Mouse (Mus musculus) liver, embryonic 14.5 days (tissue): Measurements from ENCODE around the gene Papola. TPM values are rescaled to one million over a fixed set of nuclear protein-coding genes. Genes with fewer than 3 reads are reported as not detected.
A peak's percentile ranks its signal among the peaks of the same experiment; 100 is the strongest.

ENCODE experiments used
- ATAC-seq: fragments of 200-750 bp; cut with Nextera tagmentation; 2 replicates; pipeline ENCODE4 v1.8.0; 2017; ENCODE audit warnings: moderate number of reproducible peaks, mild to moderate bottlenecking, moderate library complexity; ENCODE audit not compliant: insufficient read depth
- DNase-seq, 3 experiments: peaks; one replicate each; pipeline ENCODE4 v3.0.0-alpha.2; 2012 to 2013; ENCODE audit warnings: low read depth in 3 of 3, low spot score in 3 of 3
- H3K27ac ChIP-seq: fragments of 300-500 bp; sonication (generic); 2 replicates; pipeline ENCODE4 v1.5.1; 2014; ENCODE audit warnings: moderate library complexity, mild to moderate bottlenecking, control low read depth, inconsistent platforms
- H3K27me3 ChIP-seq: fragments of 300-500 bp; sonication (generic); 2 replicates; pipeline ENCODE4 v1.6.1; 2014; ENCODE audit warnings: mild to moderate bottlenecking, low read length, moderate library complexity; ENCODE audit not compliant: control insufficient read depth, insufficient read depth
- H3K36me3 ChIP-seq: fragments of 300-500 bp; sonication (generic); replicated peaks from 2 replicates; pipeline ENCODE4 v1.6.1; 2014; ENCODE audit warnings: low read depth; ENCODE audit not compliant: control insufficient read depth, insufficient read depth
- H3K4me1 ChIP-seq, 2 experiments: fragments of 200-500 bp in 1 of 2; fragments of 300-500 bp in 1 of 2; sonication (generic) in 1 of 2; replicated peaks; 2 replicates each; pipeline ENCODE4 v1.6.1; 2012 to 2014; ENCODE audit warnings: antibody characterized with exemption in 1 of 2, inconsistent platforms in 1 of 2, low read length in 1 of 2; ENCODE audit not compliant: control insufficient read depth in 2 of 2, insufficient read depth in 2 of 2
- H3K4me2 ChIP-seq: fragments of 300-500 bp; sonication (generic); 2 replicates; pipeline ENCODE4 v1.6.1; 2014; ENCODE audit warnings: low read depth, mild to moderate bottlenecking, control low read depth, moderate library complexity
- H3K4me3 ChIP-seq, 2 experiments: fragments of 200-500 bp in 1 of 2; fragments of 300-500 bp in 1 of 2; sonication (generic) in 1 of 2; 2 replicates each; pipeline ENCODE4 v1.5.1; 2012 to 2014; ENCODE audit warnings: low read depth in 2 of 2, low read length in 2 of 2, mild to moderate bottlenecking in 2 of 2, control low read depth in 1 of 2, inconsistent platforms in 1 of 2, moderate library complexity in 1 of 2; ENCODE audit not compliant: insufficient read depth in 1 of 2
- H3K9ac ChIP-seq: fragments of 300-500 bp; sonication (generic); replicated peaks from 2 replicates; pipeline ENCODE4 v1.6.1; 2014; ENCODE audit warnings: mild to moderate bottlenecking, control low read depth, moderate library complexity
- H3K9me3 ChIP-seq: fragments of 300-500 bp; sonication (generic); 2 replicates; pipeline ENCODE4 v1.6.1; 2016; ENCODE audit warnings: low read length, mixed read lengths; ENCODE audit not compliant: control insufficient read depth
- CTCF ChIP-seq: IDR thresholded peaks from 2 replicates; pipeline ENCODE4 v1.5.1; 2016; ENCODE audit warnings: antibody characterized with exemption, low read depth, control low read depth
- EP300 ChIP-seq: IDR thresholded peaks from 2 replicates; pipeline ENCODE4 v1.6.1; 2016; ENCODE audit warnings: antibody characterized with exemption, low read depth
- WGBS: fragments of 180-500 bp; shearing (Covaris S2); extraction: QIAGEN DNeasy Blood & Tissue Kit; methylation state at CpG from one replicate; pipeline ENCODE4 v1.1.7; 2014; ENCODE audit not compliant: insufficient replicate concordance; 5-methylcytosine and 5-hydroxymethylcytosine counted together
- polyA plus RNA-seq, 2 experiments: library from polyadenylated mRNA; depleted of rRNA in 1 of 2; stranded (reverse) in 1 of 2; unstranded in 1 of 2; fragments of >200 nt; fragmentation: Nextera tagmentation in 1 of 2; extraction: Ambion mirVana in 1 of 2; gene quantifications; 2 replicates each; pipeline versions ENCODE4 v1.2.1 to v1.2.3; 2012 to 2014

Gene Papola
- polyA plus RNA-seq (2012; rRNA removed): 52.3 and 57.4 TPM in 2 replicates
- polyA plus RNA-seq (2014; fragmentation: Nextera tagmentation; extraction: Ambion mirVana): 79.2 and 88.7 TPM in 2 replicates

GRCm38 (mm10) chr12:105784196-105784999 is at the start of gene Papola:
Papola (plus strand) TSS chr12:105784694.
- ATAC-seq (peak; percentile 90), DNase-seq (peak; percentile 77 to 80 (median 79))
- Histone ChIP-seq H3K9ac (peak within 1 kb of the TSS; percentile 93), H3K36me3 (no peaks in the 10 kb centered on the region; the same call in 1 of the 2 replicates), H3K9me3 (no peaks in the 10 kb centered on the region), H3K4me2 (peak within 1 kb of the TSS; percentile 94), H3K4me3 (peak within 1 kb of the TSS; percentile 78 to 92), H3K27ac (peak within 1 kb of the TSS; percentile 68), H3K4me1 (peaks cover 9 to 13% of the 10 kb centered on the region in 2 experiments; a peak in 3 of 4 replicates), H3K27me3 (no peaks in the 10 kb centered on the region)
- TF ChIP-seq EP300: no peak
- TF ChIP-seq CTCF: no peak
- under 1% methylated on average over 80 of the region's 85 CpGs for WGBS

- Histone ChIP-seq H3K4me3 (no peak overlapping the region), H3K9ac (no peak overlapping the region), H3K36me3 (no peaks in the 10 kb centered on the region), H3K27me3 (no peaks in the 10 kb centered on the region), H3K27ac (no peak overlapping the region), H3K9me3 (no peaks in the 10 kb centered on the region), H3K4me2 (no peak overlapping the region), H3K4me1 (peaks cover 0 to 10% of the 10 kb centered on the region in 2 experiments; a peak in 2 of 4 replicates)
- DNase-seq (no peak), ATAC-seq (no peak)
- TF ChIP-seq EP300 (no peak), CTCF (no peak)
- WGBS: 70% methylated on average over 7 of the region's 7 CpGs
These were observed 49.1 kb upstream of the Papola start for GRCm38 (mm10) chr12:105735226-105735888.

GRCm38 (mm10) chr12:105735889-105736251 is 48.6 kb upstream of the Papola start:
- H3K4me2 ChIP-seq: no peak overlapping the region
- no peaks in the 10 kb centered on the region for H3K27me3 ChIP-seq
- DNase-seq (no peak), ATAC-seq (no peak)
- TF ChIP-seq EP300 (no peak), CTCF (no peak)
- H3K9me3 ChIP-seq: no peaks in the 10 kb centered on the region
- no peak overlapping the region for H3K9ac ChIP-seq
- H3K4me3 ChIP-seq: no peak overlapping the region
- H3K4me1 ChIP-seq: peaks cover 0 to 10% of the 10 kb centered on the region in 2 experiments; a peak in 2 of 4 replicates
- H3K27ac ChIP-seq: no peak overlapping the region
- WGBS: 78% methylated on average over 6 of the region's 6 CpGs
- no peaks in the 10 kb centered on the region for H3K36me3 ChIP-seq

- no peak for DNase-seq
- Histone ChIP-seq H3K27ac (no peak overlapping the region), H3K4me1 (peaks cover 0 to 6% of the 10 kb centered on the region in 2 experiments; a peak in 2 of 4 replicates), H3K9ac (no peak overlapping the region), H3K27me3 (no peaks in the 10 kb centered on the region), H3K4me2 (no peak overlapping the region), H3K36me3 (no peaks in the 10 kb centered on the region), H3K9me3 (no peaks in the 10 kb centered on the region), H3K4me3 (no peak overlapping the region)
- TF ChIP-seq CTCF: no peak
- peak; percentile 72 for TF ChIP-seq EP300
- WGBS: 64% methylated on average over 15 of the region's 15 CpGs
- ATAC-seq: peak; percentile 70; the same call in 1 of the 2 replicates
These were observed 46.0 kb upstream of the Papola start for GRCm38 (mm10) chr12:105738316-105739096.
